Mouse (Mus musculus): ENCODE measurements at regions not wholly inside any gene's neighbourhood (a gene's known extent, or its start where the extent isn't known, plus 50 kb on each side); places are given as distances from the start of the nearest gene placed in this dataset.

GRCm38 (mm10) chr5:111958226-111958625 lies 224.5 kb downstream of the Gm26897 start:
- WGBS = 21% methylated on average over 17 of the region's 17 CpGs
- Histone ChIP-seq H3K27me3 (ENCODE audit: insufficient read depth, low read length) (no peaks in the 10 kb centered on the region), H3K9me3 (ENCODE audit: low read length) (no peaks in the 10 kb centered on the region), H3K4me1 (ENCODE audit: insufficient read depth) (peaks cover 3% of the 10 kb centered on the region; the same call in 1 of the 2 replicates), H3K9ac (no peak overlapping the region), H3K36me3 (ENCODE audit: insufficient read depth) (no peaks in the 10 kb centered on the region), H3K4me2 (ENCODE audit: low read depth) (peak overlapping the region; percentile 26), H3K4me3 (ENCODE audit: low read depth, low read length) (no peak overlapping the region), H3K27ac (ENCODE audit: low read depth, low read length) (no peak overlapping the region)
- ATAC-seq = peak; percentile 40
- peak; percentile 50 for DNase-seq
- no peak for TF ChIP-seq CTCF (IDR thresholded peaks at IDR 0.05; ENCODE audit: low read depth)

- WGBS = 76% methylated on average over 7 of the region's 7 CpGs
- Histone ChIP-seq H3K4me1 (ENCODE audit: insufficient read depth) (0 out of 2 replicates have a peak, but pooled peaks cover 6% of the 10 kb centered on the region), H3K27me3 (ENCODE audit: insufficient read depth, low read length) (no peaks in the 10 kb centered on the region), H3K4me3 (ENCODE audit: low read depth, low read length) (no peak overlapping the region), H3K9ac (no peak overlapping the region), H3K4me2 (ENCODE audit: low read depth) (no peak overlapping the region), H3K9me3 (ENCODE audit: low read length) (no peaks in the 10 kb centered on the region), H3K36me3 (ENCODE audit: insufficient read depth) (no peaks in the 10 kb centered on the region), H3K27ac (ENCODE audit: low read depth, low read length) (no peak overlapping the region)
- no peak for ATAC-seq
- no peak for DNase-seq
- no peak for TF ChIP-seq CTCF (IDR thresholded peaks at IDR 0.05; ENCODE audit: low read depth)
These were observed 231.6 kb downstream of the Gm26897 start for GRCm38 (mm10) chr5:111965311-111965710.

- TF ChIP-seq CTCF (IDR thresholded peaks at IDR 0.05; ENCODE audit: low read depth) = no peak
- Histone ChIP-seq H3K4me3 (ENCODE audit: low read depth, low read length) (no peak overlapping the region), H3K9me3 (ENCODE audit: low read length) (no peaks in the 10 kb centered on the region), H3K27me3 (ENCODE audit: insufficient read depth, low read length) (no peaks in the 10 kb centered on the region), H3K36me3 (ENCODE audit: insufficient read depth) (no peaks in the 10 kb centered on the region), H3K9ac (no peak overlapping the region; the same call in 1 of the 2 replicates), H3K27ac (ENCODE audit: low read depth, low read length) (no peak overlapping the region; the same call in 1 of the 2 replicates), H3K4me2 (ENCODE audit: low read depth) (no peak overlapping the region; the same call in 1 of the 2 replicates), H3K4me1 (ENCODE audit: insufficient read depth) (0 out of 2 replicates have a peak, but pooled peaks cover 6% of the 10 kb centered on the region)
- ATAC-seq (no peak), DNase-seq (no peak)
- WGBS = 46% methylated on average over 11 of the region's 11 CpGs
These were observed 234.4 kb downstream of the Gm26897 start for GRCm38 (mm10) chr5:111968121-111968520.

DNA sequence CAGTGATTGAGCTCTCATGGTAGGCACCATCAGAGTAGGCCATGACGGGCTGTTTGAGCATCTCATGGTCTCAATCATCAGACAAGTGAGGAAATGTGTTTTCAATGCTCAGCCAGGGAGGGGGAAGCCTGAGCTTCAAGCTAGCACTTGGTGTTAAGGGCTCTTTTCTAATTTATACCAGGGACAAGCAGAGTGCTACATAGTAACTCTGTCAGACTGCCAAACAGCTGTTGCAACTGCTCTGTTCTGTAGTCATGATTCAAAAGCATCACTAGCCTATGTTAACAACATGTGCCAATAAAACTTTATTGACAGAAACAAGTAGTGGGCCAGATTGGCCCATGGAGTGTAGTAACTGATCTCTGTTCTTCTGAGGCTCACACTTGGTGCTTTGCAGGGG lies 235.0 kb downstream of the Gm26897 start:
- 81% methylated on average over 1 of the region's 1 CpGs for WGBS
- no peaks in the 10 kb centered on the region for H3K27me3 ChIP-seq (ENCODE audit: insufficient read depth, low read length)
- H3K9ac ChIP-seq = no peak overlapping the region
- ATAC-seq = no peak
- H3K4me2 ChIP-seq (ENCODE audit: low read depth) = no peak overlapping the region
- H3K4me3 ChIP-seq (ENCODE audit: low read depth, low read length) = no peak overlapping the region
- no peak for TF ChIP-seq CTCF (IDR thresholded peaks at IDR 0.05; ENCODE audit: low read depth)
- H3K4me1 ChIP-seq (ENCODE audit: insufficient read depth) = 0 out of 2 replicates have a peak, but pooled peaks cover 6% of the 10 kb centered on the region
- H3K9me3 ChIP-seq (ENCODE audit: low read length) = no peaks in the 10 kb centered on the region
- DNase-seq = no peak
- H3K27ac ChIP-seq (ENCODE audit: low read depth, low read length) = no peak overlapping the region
- no peaks in the 10 kb centered on the region for H3K36me3 ChIP-seq (ENCODE audit: insufficient read depth)

- Histone ChIP-seq H3K27ac (ENCODE audit: low read depth, low read length) (no peak overlapping the region), H3K4me2 (ENCODE audit: low read depth) (no peak overlapping the region), H3K4me1 (ENCODE audit: insufficient read depth) (0 out of 2 replicates have a peak, but pooled peaks cover 6% of the 10 kb centered on the region), H3K27me3 (ENCODE audit: insufficient read depth, low read length) (no peaks in the 10 kb centered on the region), H3K4me3 (ENCODE audit: low read depth, low read length) (no peak overlapping the region), H3K9ac (no peak overlapping the region), H3K36me3 (ENCODE audit: insufficient read depth) (no peaks in the 10 kb centered on the region), H3K9me3 (ENCODE audit: low read length) (peaks cover 5% of the 10 kb centered on the region; the same call in 1 of the 2 replicates)
- ATAC-seq (no peak), DNase-seq (no peak)
- WGBS = 79% methylated on average over 3 of the region's 3 CpGs
- no peak for TF ChIP-seq CTCF (IDR thresholded peaks at IDR 0.05; ENCODE audit: low read depth)
These were observed 237.5 kb downstream of the Gm26897 start for GRCm38 (mm10) chr5:111971193-111971592.

- H3K9me3 ChIP-seq (ENCODE audit: low read length) = peaks cover 5% of the 10 kb centered on the region; the same call in 1 of the 2 replicates
- H3K9ac ChIP-seq = no peak overlapping the region
- DNase-seq (no peak), ATAC-seq (no peak)
- H3K4me1 ChIP-seq (ENCODE audit: insufficient read depth) = 0 out of 2 replicates have a peak, but pooled peaks cover 6% of the 10 kb centered on the region
- H3K36me3 ChIP-seq (ENCODE audit: insufficient read depth) = no peaks in the 10 kb centered on the region
- no peak overlapping the region for H3K4me2 ChIP-seq (ENCODE audit: low read depth)
- WGBS = 43% methylated on average over 3 of the region's 3 CpGs
- no peaks in the 10 kb centered on the region for H3K27me3 ChIP-seq (ENCODE audit: insufficient read depth, low read length)
- H3K4me3 ChIP-seq (ENCODE audit: low read depth, low read length) = no peak overlapping the region
- TF ChIP-seq CTCF (IDR thresholded peaks at IDR 0.05; ENCODE audit: low read depth) = no peak
- no peak overlapping the region for H3K27ac ChIP-seq (ENCODE audit: low read depth, low read length)
These were observed 238.2 kb downstream of the Gm26897 start for GRCm38 (mm10) chr5:111971952-111972351.

GRCm38 (mm10) chr5:111975686-111976085 lies 242.0 kb downstream of the Gm26897 start:
- no peak for DNase-seq
- H3K9me3 ChIP-seq (ENCODE audit: low read length) = peaks cover 5% of the 10 kb centered on the region; the same call in 1 of the 2 replicates

More at GRCm38 (mm10) chr5:111975686-111976085, 242.0 kb downstream of the Gm26897 start:
- Histone ChIP-seq H3K27ac (ENCODE audit: low read depth, low read length) (no peak overlapping the region), H3K27me3 (ENCODE audit: insufficient read depth, low read length) (no peaks in the 10 kb centered on the region), H3K4me2 (ENCODE audit: low read depth) (no peak overlapping the region), H3K4me1 (ENCODE audit: insufficient read depth) (no peaks in the 10 kb centered on the region), H3K36me3 (ENCODE audit: insufficient read depth) (no peaks in the 10 kb centered on the region), H3K9ac (no peak overlapping the region), H3K4me3 (ENCODE audit: low read depth, low read length) (no peak overlapping the region)
- 16% methylated on average over 7 of the region's 7 CpGs for WGBS
- ATAC-seq = no peak
- no peak for TF ChIP-seq CTCF (IDR thresholded peaks at IDR 0.05; ENCODE audit: low read depth)

Measured in forebrain, postnatal 0 days (tissue).